Mouse (Mus musculus): ENCODE data around the gene Syde2. TPM values are rescaled to one million over a fixed set of nuclear protein-coding genes. Genes with fewer than 3 reads are reported as not detected.

The Syde2 gene
- polyA plus RNA-seq, 1 experiment from 2014 or later: 0.50 TPM

DNA sequence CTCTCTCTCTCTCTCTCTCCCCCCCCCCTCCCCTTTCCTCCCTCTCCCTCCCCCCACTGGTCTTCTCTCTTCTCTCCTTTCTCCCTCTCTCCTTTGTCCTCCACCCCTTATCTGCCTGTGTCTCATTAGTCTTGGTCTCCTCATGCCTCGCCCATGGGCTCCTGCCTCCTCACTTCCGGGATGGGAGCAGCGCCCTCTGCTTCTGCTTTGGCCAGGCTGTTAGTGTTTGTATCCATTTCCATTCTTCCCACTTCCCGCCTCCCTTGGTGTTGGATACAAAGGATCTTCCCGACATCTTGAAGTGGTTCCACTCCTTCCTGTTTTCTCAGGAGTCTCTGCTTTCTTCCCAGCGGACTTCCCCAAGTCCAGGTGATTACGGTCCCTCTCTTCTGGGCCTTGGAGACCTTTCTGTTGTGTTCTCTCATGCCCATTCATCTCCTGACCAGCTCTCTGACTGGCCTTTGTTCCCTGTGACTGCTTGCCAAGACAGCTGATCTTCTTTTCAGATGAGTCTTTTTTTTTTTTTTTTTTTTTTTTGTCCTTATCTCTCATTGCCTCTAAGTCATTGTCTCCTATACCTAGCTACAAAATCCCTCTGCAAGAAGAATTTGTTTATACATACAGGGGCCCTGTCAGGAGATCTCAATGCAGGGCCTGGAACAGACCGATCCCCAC lies 24.0 kb downstream of the Syde2 start:
- H3K9ac ChIP-seq (replicated peaks; ENCODE audit: low read length): no peak overlapping the region
- ATAC-seq (ENCODE audit: low FRiP score, low TSS enrichment) (no peak), DNase-seq (no peak)
- H3K36me3 ChIP-seq (ENCODE audit: control insufficient read depth, insufficient read depth, low read length): no peaks in the 10 kb centered on the region
- no peak overlapping the region for H3K4me2 ChIP-seq (ENCODE audit: low read length)
- WGBS: 68% methylated on average over 8 of the region's 8 CpGs
- no peak overlapping the region for H3K4me3 ChIP-seq (replicated peaks; ENCODE audit: low read depth, low read length)
- H3K4me1 ChIP-seq (ENCODE audit: control insufficient read depth, insufficient read depth, low read length): no peaks in the 10 kb centered on the region
- H3K27me3 ChIP-seq (ENCODE audit: control insufficient read depth, insufficient read depth, low read length): no peaks in the 10 kb centered on the region
- H3K9me3 ChIP-seq (ENCODE audit: control insufficient read depth, low read length): no peaks in the 10 kb centered on the region
- H3K27ac ChIP-seq (replicated peaks; ENCODE audit: low read depth, low read length): no peak overlapping the region

DNA sequence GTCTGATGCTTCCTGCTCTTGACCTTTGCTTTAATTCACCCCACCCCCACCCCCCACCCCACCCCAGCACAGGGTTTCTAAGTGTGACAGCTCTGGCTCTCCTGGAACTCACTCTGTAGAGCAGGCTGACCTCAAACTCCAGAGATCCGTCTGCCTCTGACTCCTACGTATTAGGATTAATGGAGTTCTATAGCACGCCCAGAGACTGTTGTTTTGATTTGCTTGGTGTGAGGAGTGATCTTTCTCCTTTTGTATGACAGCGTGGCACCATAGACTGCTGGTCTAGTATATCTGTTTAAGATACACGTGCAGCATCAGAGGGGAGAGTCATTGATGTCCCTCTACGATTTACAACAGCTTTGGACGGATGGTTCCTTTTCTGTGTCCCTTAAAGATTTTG lies 25.8 kb downstream of the Syde2 start:
- Histone ChIP-seq H3K9ac (replicated peaks; ENCODE audit: low read length) (no peak overlapping the region), H3K4me3 (replicated peaks; ENCODE audit: low read depth, low read length) (no peak overlapping the region), H3K27me3 (ENCODE audit: control insufficient read depth, insufficient read depth, low read length) (no peaks in the 10 kb centered on the region), H3K4me2 (ENCODE audit: low read length) (no peak overlapping the region), H3K4me1 (ENCODE audit: control insufficient read depth, insufficient read depth, low read length) (no peaks in the 10 kb centered on the region), H3K9me3 (ENCODE audit: control insufficient read depth, low read length) (no peaks in the 10 kb centered on the region), H3K36me3 (ENCODE audit: control insufficient read depth, insufficient read depth, low read length) (no peaks in the 10 kb centered on the region), H3K27ac (replicated peaks; ENCODE audit: low read depth, low read length) (no peak overlapping the region)
- DNase-seq: no peak
- ATAC-seq (ENCODE audit: low FRiP score, low TSS enrichment): no peak
- WGBS: 93% methylated on average over 7 of the region's 7 CpGs

DNA sequence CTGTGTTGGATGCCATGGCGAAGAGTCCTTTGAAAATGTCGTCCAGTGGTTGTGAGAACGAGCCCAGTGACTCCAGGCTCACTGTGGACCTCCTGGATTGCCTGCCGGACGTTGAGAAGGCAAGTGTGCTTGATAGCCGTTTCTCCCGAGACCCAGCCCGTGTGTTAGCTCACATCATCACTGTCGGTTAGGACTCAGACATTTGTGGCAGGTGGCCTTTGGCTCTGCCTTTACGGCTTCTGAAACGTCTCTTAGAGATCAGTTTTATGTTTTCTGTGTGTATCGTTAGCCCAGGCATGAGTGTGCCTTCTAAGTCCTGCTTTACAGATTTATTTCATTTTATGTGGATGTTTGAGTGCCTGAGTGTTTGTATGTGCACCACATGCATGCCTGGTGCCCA lies 26.7 kb downstream of the Syde2 start:
- DNase-seq: no peak
- Histone ChIP-seq H3K9ac (replicated peaks; ENCODE audit: low read length) (no peak overlapping the region), H3K4me1 (ENCODE audit: control insufficient read depth, insufficient read depth, low read length) (no peaks in the 10 kb centered on the region), H3K4me2 (ENCODE audit: low read length) (no peak overlapping the region), H3K9me3 (ENCODE audit: control insufficient read depth, low read length) (no peaks in the 10 kb centered on the region), H3K4me3 (replicated peaks; ENCODE audit: low read depth, low read length) (no peak overlapping the region), H3K27me3 (ENCODE audit: control insufficient read depth, insufficient read depth, low read length) (no peaks in the 10 kb centered on the region), H3K27ac (replicated peaks; ENCODE audit: low read depth, low read length) (no peak overlapping the region), H3K36me3 (ENCODE audit: control insufficient read depth, insufficient read depth, low read length) (no peaks in the 10 kb centered on the region)
- 97% methylated on average over 12 of the region's 12 CpGs for WGBS
- ATAC-seq (ENCODE audit: low FRiP score, low TSS enrichment): no peak

DNA sequence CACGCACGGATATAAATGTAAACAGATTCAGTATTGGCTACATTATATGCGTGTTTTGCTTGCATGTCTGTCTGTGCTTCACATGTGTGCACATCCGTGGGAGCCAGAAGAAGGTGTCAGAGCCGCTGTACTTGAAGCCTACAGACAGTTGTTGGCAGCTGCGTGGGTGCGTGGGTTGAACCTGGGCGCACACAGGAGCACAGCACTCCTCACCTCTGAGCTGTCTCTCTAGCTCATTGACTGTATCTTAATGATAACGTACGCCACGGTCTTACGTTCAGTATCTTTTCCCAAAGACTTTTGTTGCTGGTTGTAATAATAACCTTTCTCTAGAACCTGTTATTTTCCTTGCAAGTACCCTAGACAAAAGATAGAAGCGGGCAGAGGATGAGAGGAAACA lies 29.3 kb downstream of the Syde2 start:
- no peak for DNase-seq
- WGBS: 90% methylated on average over 13 of the region's 13 CpGs

DNA sequence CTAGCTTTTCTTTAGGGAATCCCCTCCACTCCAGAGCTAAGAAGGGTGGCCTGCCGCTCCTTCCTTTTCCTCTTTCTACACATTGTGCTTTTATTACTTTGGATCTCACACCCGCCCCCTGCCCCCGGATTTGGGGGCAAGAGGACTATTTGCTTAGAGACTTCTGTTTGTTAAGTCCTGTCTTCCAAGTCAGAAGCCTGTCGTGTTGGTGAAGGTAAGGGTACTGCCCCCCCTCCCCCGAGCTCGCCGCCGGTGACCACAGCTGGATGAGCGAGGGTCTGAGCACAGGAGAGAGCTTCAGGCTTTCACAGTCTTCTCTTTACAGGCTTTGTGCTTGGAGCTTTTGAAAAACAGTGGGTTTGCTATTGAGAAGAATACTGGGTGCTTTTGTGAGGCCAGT lies 29.9 kb downstream of the Syde2 start:
- Histone ChIP-seq H3K36me3 (ENCODE audit: control insufficient read depth, insufficient read depth, low read length) (no peaks in the 10 kb centered on the region), H3K4me2 (ENCODE audit: low read length) (no peak overlapping the region), H3K9ac (replicated peaks; ENCODE audit: low read length) (no peak overlapping the region), H3K4me3 (replicated peaks; ENCODE audit: low read depth, low read length) (no peak overlapping the region), H3K27me3 (ENCODE audit: control insufficient read depth, insufficient read depth, low read length) (no peaks in the 10 kb centered on the region), H3K27ac (replicated peaks; ENCODE audit: low read depth, low read length) (no peak overlapping the region), H3K9me3 (ENCODE audit: control insufficient read depth, low read length) (no peaks in the 10 kb centered on the region), H3K4me1 (ENCODE audit: control insufficient read depth, insufficient read depth, low read length) (no peaks in the 10 kb centered on the region)
- ATAC-seq (ENCODE audit: low FRiP score, low TSS enrichment) (no peak), DNase-seq (no peak)
- 43% methylated on average over 9 of the region's 9 CpGs for WGBS

More for the DNA sequence above, 29.3 kb downstream of the Syde2 start:
- Histone ChIP-seq H3K27ac (replicated peaks; ENCODE audit: low read depth, low read length) (no peak overlapping the region), H3K36me3 (ENCODE audit: control insufficient read depth, insufficient read depth, low read length) (no peaks in the 10 kb centered on the region), H3K4me1 (ENCODE audit: control insufficient read depth, insufficient read depth, low read length) (no peaks in the 10 kb centered on the region), H3K9ac (replicated peaks; ENCODE audit: low read length) (no peak overlapping the region), H3K4me2 (ENCODE audit: low read length) (no peak overlapping the region), H3K9me3 (ENCODE audit: control insufficient read depth, low read length) (no peaks in the 10 kb centered on the region), H3K4me3 (replicated peaks; ENCODE audit: low read depth, low read length) (no peak overlapping the region), H3K27me3 (ENCODE audit: control insufficient read depth, insufficient read depth, low read length) (no peaks in the 10 kb centered on the region)
- no peak for ATAC-seq (ENCODE audit: low FRiP score, low TSS enrichment)

DNA sequence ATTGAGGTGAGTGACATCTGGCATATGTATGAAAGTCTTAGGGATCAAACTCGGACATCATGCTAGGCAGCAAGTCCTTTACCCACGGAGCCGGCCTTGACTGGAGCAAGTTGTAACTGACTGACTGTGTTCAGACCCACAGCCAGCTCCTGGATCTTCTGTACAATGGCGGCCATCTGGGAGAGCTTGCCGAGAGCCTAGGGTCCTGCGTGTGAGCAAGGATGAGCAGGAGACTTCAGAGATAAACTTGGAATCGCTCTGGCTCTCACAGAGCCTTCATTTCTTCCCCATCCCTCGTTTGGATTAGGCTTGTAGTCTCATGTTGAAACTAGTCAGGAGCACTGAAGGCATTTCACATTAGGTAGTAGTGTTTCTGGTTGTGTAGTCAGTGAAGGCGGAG lies 34.6 kb downstream of the Syde2 start:
- no peak overlapping the region for H3K9ac ChIP-seq (replicated peaks; ENCODE audit: low read length)
- no peak for ATAC-seq (ENCODE audit: low FRiP score, low TSS enrichment)
- H3K4me3 ChIP-seq (replicated peaks; ENCODE audit: low read depth, low read length): no peak overlapping the region
- H3K27ac ChIP-seq (replicated peaks; ENCODE audit: low read depth, low read length): no peak overlapping the region
- H3K9me3 ChIP-seq (ENCODE audit: control insufficient read depth, low read length): no peaks in the 10 kb centered on the region
- H3K4me2 ChIP-seq (ENCODE audit: low read length): no peak overlapping the region
- DNase-seq: no peak
- H3K36me3 ChIP-seq (ENCODE audit: control insufficient read depth, insufficient read depth, low read length): no peaks in the 10 kb centered on the region
- 94% methylated on average over 9 of the region's 9 CpGs for WGBS
- H3K4me1 ChIP-seq (ENCODE audit: control insufficient read depth, insufficient read depth, low read length): no peaks in the 10 kb centered on the region
- H3K27me3 ChIP-seq (ENCODE audit: control insufficient read depth, insufficient read depth, low read length): no peaks in the 10 kb centered on the region

DNA sequence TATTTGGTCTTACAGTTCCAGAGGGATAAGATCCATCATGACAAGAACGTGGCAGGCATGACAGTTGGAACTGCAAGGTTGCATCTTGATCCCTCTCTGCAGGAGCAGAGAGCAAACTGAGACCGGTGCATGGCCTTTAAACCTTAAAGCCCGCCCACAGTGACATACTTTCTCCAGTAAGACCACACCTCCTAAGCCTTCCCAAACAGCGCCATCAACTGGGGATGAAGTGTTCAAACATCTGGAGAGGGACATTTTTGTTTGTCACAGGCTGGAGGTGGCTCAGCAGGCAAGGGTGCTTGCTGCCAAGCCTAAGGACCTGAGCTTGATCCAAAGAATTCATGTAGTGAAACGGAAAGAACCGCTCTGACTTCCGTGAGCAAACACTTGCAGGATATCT lies 37.1 kb downstream of the Syde2 start:
- Histone ChIP-seq H3K4me2 (ENCODE audit: low read length) (no peak overlapping the region), H3K4me1 (ENCODE audit: control insufficient read depth, insufficient read depth, low read length) (no peaks in the 10 kb centered on the region), H3K27ac (replicated peaks; ENCODE audit: low read depth, low read length) (no peak overlapping the region), H3K9me3 (ENCODE audit: control insufficient read depth, low read length) (no peaks in the 10 kb centered on the region), H3K9ac (replicated peaks; ENCODE audit: low read length) (no peak overlapping the region), H3K36me3 (ENCODE audit: control insufficient read depth, insufficient read depth, low read length) (no peaks in the 10 kb centered on the region), H3K27me3 (ENCODE audit: control insufficient read depth, insufficient read depth, low read length) (no peaks in the 10 kb centered on the region), H3K4me3 (replicated peaks; ENCODE audit: low read depth, low read length) (no peak overlapping the region)
- 87% methylated on average over 7 of the region's 7 CpGs for WGBS
- ATAC-seq (ENCODE audit: low FRiP score, low TSS enrichment) (no peak), DNase-seq (no peak)

DNA sequence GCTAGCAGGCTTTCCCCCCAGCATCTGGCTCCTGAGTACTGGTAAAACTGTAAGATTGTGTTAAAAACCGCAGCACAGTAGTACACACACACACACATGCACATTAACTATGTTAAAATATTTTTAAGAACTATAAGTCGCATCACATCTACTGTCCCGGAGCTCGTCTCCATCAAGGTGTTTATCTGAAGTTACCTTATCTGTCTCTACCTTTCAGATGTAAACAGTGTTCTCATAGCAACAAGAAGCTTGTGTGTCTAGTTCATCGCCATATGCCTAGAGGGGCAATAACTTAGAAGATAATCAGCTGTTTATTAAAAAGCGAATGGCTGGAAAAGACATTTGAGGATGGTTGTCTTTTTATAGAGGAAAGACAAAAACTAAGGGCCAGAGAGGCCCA lies 37.8 kb downstream of the Syde2 start:
- Histone ChIP-seq H3K4me2 (ENCODE audit: low read length) (no peak overlapping the region), H3K4me3 (replicated peaks; ENCODE audit: low read depth, low read length) (no peak overlapping the region), H3K9ac (replicated peaks; ENCODE audit: low read length) (no peak overlapping the region), H3K27ac (replicated peaks; ENCODE audit: low read depth, low read length) (no peak overlapping the region), H3K9me3 (ENCODE audit: control insufficient read depth, low read length) (no peaks in the 10 kb centered on the region), H3K4me1 (ENCODE audit: control insufficient read depth, insufficient read depth, low read length) (no peaks in the 10 kb centered on the region), H3K27me3 (ENCODE audit: control insufficient read depth, insufficient read depth, low read length) (no peaks in the 10 kb centered on the region), H3K36me3 (ENCODE audit: control insufficient read depth, insufficient read depth, low read length) (no peaks in the 10 kb centered on the region)
- no peak for ATAC-seq (ENCODE audit: low FRiP score, low TSS enrichment)
- 95% methylated on average over 6 of the region's 6 CpGs for WGBS
- DNase-seq: no peak

DNA sequence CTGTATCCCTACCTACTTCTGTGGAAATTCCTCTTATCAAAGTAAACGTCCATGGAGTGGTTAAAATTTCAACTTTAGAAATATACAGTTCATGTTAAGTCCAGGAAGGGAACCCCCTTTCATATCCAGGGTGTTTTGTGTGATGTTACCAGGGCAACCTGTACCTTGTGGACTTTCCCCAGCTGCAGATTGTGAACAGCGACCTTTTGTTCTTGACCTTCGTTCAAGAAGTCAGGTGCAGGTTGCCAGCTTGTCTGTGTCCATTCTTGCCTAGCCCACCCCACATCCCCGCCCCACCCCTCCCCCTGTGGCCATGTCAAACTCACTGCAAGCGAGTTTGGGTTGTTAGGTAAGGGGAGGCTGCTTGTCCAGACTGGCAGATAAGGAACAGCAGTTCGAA lies 39.4 kb downstream of the Syde2 start:
- H3K27me3 ChIP-seq (ENCODE audit: control insufficient read depth, insufficient read depth, low read length): no peaks in the 10 kb centered on the region
- H3K27ac ChIP-seq (replicated peaks; ENCODE audit: low read depth, low read length): no peak overlapping the region
- ATAC-seq (ENCODE audit: low FRiP score, low TSS enrichment): no peak
- H3K4me3 ChIP-seq (replicated peaks; ENCODE audit: low read depth, low read length): no peak overlapping the region
- WGBS: 46% methylated on average over 6 of the region's 6 CpGs
- no peak for DNase-seq
- H3K9ac ChIP-seq (replicated peaks; ENCODE audit: low read length): no peak overlapping the region
- no peaks in the 10 kb centered on the region for H3K4me1 ChIP-seq (ENCODE audit: control insufficient read depth, insufficient read depth, low read length)
- H3K36me3 ChIP-seq (ENCODE audit: control insufficient read depth, insufficient read depth, low read length): no peaks in the 10 kb centered on the region
- no peak overlapping the region for H3K4me2 ChIP-seq (ENCODE audit: low read length)
- no peaks in the 10 kb centered on the region for H3K9me3 ChIP-seq (ENCODE audit: control insufficient read depth, low read length)

Data from midbrain, embryonic 14.5 days (tissue).